Comparison of ENCODE assay signal across 8 mouse cellular contexts in the genomic region with DNA sequence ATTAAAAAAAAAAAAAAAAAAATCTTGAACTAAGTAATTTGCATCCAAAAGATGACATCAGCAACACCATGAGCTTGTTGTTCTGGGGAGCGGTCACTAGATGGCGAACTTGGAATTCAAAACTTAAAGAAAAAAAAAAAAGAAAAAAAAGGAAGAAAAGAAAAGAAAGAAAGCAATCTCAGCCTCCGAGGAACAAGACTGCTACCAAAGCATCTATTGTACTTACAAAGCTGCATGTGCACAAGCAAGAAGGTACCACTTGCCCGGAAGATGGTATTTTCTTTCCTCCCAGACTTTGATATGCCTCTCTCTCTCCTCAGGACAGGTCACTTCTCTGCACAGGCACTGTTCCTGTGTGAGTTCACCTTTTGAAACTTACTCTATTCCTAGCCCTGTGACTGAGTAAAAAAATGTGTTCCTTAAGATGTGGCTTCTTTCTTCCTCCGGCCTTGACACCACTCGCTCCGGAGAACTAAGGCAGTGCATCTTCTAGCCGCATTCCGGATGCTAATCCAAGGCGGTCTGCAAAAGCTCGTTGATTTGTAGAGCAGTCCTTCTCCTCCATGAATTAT.
DNase-seq lines count a peak whose midpoint lies in the region; ATAC-seq lines count a peak whose summit lies in the region.

No protein-coding gene starts in this region.

- H3K27ac ChIP-seq in hindbrain, embryonic 12.5 days: no peak overlapping the region
- H3K27ac ChIP-seq in midbrain, embryonic 13.5 days: peak overlapping the region; percentile 63; the same call in 1 of the 2 replicates

- 0 out of 2 replicates have a peak, but pooled peaks cover 5% of the 10 kb centered on the region for H3K27me3 ChIP-seq in hindbrain, embryonic 12.5 days
- H3K27me3 ChIP-seq in midbrain, embryonic 13.5 days: 0 out of 2 replicates have a peak, but pooled peaks cover 12% of the 10 kb centered on the region

- no peaks in the 10 kb centered on the region for H3K9me3 ChIP-seq in hindbrain, embryonic 12.5 days (replicated peaks)
- no peaks in the 10 kb centered on the region for H3K9me3 ChIP-seq in midbrain, embryonic 13.5 days

- H3K4me2 ChIP-seq in hindbrain, embryonic 12.5 days (replicated peaks): peak overlapping the region; percentile 40
- peak overlapping the region; percentile 52 for H3K4me2 ChIP-seq in midbrain, embryonic 13.5 days (replicated peaks)

- H3K4me3 ChIP-seq in hindbrain, embryonic 12.5 days: no peak overlapping the region
- H3K4me3 ChIP-seq in midbrain, embryonic 13.5 days (replicated peaks): peak overlapping the region; percentile 28

- intact Hi-C loops in left cerebral cortex, postnatal 4 days (cut with DNase I): loop anchor here (5.0 to 10.0 kb wide), 3 partner anchors 244 to 932 kb away; no protein-coding TSS in a partner anchor

- H3K9ac ChIP-seq in hindbrain, embryonic 12.5 days: no peak overlapping the region
- H3K9ac ChIP-seq in midbrain, embryonic 13.5 days (replicated peaks): peak overlapping the region; percentile 50

- peak; percentile 64; the same call in 1 of the 2 replicates for ATAC-seq in hindbrain, embryonic 12.5 days (ENCODE audit: low FRiP score)
- ATAC-seq in midbrain, embryonic 13.5 days: peak; percentile 71

- H3K4me1 ChIP-seq in hindbrain, embryonic 12.5 days: no peaks in the 10 kb centered on the region
- H3K4me1 ChIP-seq in midbrain, embryonic 13.5 days (replicated peaks): peaks cover 15% of the 10 kb centered on the region

- H3K36me3 ChIP-seq in hindbrain, embryonic 12.5 days: no peaks in the 10 kb centered on the region
- no peaks in the 10 kb centered on the region for H3K36me3 ChIP-seq in midbrain, embryonic 13.5 days

- DNase-seq in adrenal gland, adult 2 months: peak; percentile 16
- DNase-seq in adrenal gland, adult 8-10 months: no peak
- peak; percentile 64 for DNase-seq in Muller cell, postnatal 12 days (ENCODE audit: inconsistent ontology term)
- DNase-seq in fibroblast of lung, adult 2 months (ENCODE audit: low read depth): peak; percentile 26
- peak; percentile 36 for DNase-seq in left cerebral cortex, postnatal 4 days
- DNase-seq in telencephalon, adult 2 months (ENCODE audit: low read depth, low spot score): peak; percentile 34

- 40% methylated on average over 11 of the region's 11 CpGs for WGBS in hindbrain, embryonic 12.5 days
- WGBS in midbrain, embryonic 13.5 days: 25% methylated on average over 11 of the region's 11 CpGs
